Mouse (Mus musculus) retina, postnatal 1 day (tissue): Measurements from ENCODE around the gene Cbfa2t3.
"Not testable (repeated sequence)": the region's sequence is repeated elsewhere in the genome, so short reads cannot be mapped to it uniquely, and the experiment has no call there.

ENCODE experiments used
- DNase-seq: peaks from one replicate; pipeline ENCODE4 v3.0.0-alpha.2; 2012

Cbfa2t3 gene

DNA sequence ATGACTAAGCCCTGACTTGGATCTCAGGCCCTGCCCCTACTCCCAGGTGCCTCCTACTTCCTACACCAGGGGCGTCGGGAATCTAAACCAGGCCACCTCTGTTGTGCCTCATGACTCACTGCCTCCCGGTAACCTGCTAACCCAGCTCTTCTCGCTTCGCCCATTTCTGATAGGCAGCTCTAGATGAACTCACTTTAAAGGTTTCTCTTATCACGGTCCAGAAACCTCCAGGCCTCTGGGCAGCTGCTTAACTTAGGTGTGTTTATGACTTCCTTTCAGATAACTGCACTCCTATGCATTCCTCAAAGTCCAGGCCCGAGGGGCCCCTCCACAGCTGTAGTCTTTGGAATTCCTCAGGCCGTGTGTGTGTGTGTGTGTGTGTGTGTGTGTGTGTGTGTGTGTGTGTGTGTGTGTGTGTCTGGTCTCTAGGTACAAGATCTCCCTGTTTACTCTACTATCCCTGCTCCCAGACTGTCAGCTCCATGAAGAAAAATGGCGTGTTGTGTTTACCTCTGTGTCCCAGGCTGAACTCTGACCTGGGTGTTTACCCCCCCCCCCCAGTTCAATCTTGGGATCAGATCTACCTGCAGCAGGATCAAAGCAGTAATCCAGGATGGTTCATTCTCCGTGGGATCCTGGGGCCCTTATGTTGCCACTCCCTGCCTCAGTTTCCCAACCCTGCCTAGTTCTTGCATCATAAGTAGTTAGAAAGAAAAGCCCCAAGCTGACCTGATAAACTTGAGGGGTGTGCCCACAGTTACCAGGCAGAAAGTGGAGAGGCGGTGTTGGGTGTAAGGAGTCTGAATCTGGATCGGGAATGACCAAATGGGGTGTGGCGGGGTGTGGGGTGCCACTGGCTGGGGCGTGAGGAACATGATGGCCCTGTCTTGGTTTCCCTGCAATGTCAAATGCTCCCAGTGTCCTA, 62.8 kb downstream of the Cbfa2t3 start:
- no peak for DNase-seq

DNA sequence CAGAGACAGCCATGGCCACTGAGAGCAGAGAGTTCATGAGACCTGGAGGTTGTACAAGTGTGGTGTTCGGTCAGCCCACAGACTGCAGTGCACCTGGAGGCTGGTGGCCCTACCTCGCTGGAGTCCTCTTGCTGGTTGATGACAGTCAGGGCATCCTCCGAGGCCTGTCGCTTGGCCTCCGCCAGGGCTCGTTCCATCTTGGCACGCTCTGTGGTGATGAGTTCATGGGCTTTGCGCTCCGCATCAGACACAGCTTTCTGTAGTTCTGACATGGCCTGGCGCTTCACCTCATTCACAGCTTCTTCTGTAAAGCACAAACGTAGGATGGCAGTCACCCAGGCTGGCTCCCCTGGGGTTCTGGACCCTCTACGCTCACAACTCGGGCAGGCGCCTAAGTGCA, 65.7 kb downstream of the Cbfa2t3 start:
- DNase-seq: no peak

DNA sequence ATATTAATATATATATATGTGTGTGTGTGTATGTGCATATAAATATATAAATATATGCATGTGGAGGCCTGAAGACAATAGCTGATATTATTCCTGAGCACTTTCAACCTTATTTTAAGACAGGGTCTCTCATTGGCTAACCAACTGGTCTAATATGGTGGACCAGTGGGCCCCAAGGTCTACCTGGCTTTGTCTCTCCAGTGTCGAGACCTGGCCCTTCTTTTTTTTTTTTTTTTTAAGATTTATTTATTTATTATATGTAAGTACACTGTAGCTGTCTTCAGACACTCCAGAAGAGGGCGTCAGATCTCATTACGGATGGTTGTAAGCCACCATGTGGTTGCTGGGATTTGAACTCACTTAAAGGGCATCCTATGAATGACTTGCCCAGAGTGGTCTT, 66.8 kb downstream of the Cbfa2t3 start:
- DNase-seq: not testable (repeated sequence)

DNA sequence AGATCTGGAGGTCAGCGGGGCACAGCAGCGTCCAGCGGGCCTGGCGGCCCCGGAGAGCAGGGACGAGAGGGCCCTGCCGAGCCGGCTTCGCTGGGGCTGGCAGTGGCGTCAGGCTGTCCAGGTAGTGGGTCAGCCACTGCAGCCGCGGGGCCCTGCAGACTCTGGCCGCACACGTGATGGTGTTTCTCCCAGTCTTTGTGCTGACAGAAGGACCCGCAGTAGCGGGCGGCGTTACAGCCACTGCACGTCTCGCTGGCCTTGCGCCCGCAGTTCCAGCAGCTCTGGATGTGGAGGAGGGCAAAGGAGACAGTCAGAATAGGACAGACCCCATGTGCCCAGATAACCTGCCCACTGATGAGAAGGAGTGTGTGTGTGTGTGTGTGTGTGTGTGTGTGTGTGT, 68.2 kb downstream of the Cbfa2t3 start:
- peak; percentile 48 for DNase-seq

DNA sequence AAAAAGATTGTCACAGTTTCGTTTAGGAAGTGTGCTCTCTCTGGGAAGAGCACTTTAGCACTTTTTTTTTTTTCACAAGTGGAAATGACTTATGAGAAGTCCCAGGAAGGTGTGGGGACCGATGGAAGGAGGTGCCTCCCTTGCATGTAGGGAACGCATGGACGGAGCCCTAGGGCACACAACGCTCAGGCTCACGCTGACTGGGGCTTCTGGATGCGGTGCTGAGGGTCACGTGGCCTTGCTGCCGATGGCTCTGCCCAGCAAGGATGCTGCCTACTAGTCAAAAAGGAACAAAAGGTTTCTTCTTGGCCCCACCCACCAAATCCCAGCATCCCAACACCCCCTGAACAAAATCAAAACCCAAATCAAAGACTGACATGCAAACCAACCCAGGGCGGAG, 69.5 kb downstream of the Cbfa2t3 start:
- DNase-seq: peak; percentile 26

DNA sequence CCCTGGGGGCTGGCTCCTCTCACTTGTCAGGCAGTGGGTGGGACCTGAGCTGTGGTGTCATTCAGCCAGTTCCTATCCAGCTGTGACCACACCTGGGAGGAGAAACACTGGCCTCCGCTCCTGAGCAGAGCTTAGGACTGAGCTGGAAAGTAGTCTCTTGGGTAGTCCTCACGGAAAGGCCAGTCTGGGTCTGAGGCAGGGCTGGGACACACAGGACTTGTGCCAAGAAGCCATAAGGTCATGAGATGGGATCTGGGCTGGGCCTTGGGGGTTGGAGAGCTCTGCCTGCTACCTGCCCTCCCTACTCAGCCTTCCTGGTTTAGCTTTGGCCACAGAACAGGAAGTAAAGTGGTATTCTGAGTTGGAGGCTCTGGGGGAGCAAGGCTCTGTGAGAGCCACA, 72.0 kb downstream of the Cbfa2t3 start:
- DNase-seq: no peak

DNA sequence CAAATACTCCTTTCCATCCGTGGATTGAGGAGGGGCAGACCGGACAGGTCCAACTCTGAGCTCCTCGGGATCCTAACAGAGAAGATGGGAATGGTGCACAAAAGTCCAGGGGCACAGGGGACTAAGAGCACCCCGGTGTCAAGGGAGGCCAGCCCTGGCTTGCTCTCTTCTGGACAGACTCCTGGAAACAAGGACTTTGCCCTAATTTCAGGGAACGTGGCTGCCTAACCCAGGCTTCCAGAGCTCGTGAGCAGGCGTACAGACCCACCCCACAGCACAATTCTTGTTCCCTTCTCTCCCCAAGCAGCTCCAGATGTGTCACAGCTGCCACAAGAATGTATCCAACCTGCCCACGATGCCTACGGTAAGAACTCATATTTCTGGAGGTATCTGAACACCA, 73.1 kb downstream of the Cbfa2t3 start:
- no peak for DNase-seq

DNA sequence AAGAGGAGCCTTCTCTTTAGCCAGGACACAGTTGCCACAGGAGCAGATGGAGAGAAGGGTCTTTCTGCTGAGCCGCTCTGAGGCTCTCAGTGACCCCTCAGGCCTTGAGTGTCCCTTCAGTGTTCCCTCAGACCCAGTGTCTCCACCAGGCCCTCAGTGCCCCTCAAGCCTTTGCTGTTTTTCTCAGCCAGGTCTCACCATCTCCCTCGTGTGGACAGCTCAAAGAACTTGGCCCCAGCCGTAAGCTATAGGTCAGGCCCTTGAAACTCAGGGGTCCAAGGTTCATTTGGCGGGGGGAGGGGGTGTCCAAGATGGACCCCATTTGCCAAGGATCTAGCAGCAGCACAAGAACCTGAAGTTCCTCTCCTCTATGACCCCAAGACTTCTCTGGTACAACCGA, 74.3 kb downstream of the Cbfa2t3 start:
- DNase-seq: no peak

DNA sequence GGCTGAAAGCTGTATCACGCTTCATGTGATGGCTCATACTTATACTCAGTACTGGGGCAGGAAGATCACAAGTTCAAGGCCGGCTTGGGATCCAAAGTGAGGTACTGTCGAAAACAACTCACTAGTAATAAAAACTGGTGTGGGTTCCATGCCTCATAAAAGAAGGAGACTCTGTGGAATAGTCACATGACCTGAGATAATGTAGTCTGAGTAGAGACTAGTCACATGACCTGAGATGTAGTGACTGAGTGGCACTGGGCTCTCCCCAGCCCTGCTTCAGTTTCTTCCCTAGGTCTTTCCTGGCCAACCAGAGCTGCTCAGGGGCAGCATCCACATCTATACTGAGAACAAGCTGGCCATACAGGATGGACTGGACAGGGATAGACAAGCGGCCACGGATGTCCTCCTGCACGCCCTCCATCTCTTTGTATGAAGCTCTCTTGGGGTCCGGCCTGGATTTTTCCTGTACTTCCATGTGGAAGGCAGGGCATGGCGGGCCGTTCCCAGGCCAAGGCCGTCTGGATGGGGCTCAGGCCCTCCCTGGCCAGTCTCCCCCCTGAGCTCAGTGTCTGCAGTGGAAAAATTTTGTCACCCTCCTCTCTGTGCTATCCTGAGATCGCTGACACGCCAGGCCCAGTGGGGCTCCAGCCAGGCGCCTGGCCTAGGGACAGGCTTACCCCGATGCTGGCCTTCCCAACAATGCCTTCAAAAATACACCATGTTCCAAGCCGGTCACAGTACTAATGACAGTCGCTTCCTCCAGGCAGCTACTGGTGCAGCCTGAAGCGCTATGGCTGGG, 74.9 kb downstream of the Cbfa2t3 start:
- DNase-seq: no peak

DNA sequence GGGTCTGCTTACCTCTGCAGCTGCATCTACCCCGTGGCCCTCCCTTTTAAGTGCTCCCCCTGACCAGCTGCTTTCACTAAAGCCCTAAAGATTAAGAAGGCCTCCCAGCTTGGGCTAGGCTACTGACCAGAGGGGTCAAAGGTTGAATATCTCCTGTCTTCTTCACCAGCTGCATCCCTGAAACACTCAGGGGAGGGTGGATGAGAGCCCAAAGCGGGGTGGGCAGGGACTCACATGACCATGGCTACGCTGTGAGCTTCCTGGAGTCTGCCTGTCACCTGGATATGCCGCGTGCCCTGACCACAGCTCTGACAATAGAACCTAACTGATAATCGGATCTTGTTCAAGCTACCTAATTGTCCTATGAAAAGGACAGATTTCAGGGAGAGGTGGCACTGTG, 76.2 kb downstream of the Cbfa2t3 start, which contains the start of gene Pabpn1l:
Pabpn1l (minus strand) TSS at position 13 of the 400 bp plus-strand sequence.
- no peak for DNase-seq

DNA sequence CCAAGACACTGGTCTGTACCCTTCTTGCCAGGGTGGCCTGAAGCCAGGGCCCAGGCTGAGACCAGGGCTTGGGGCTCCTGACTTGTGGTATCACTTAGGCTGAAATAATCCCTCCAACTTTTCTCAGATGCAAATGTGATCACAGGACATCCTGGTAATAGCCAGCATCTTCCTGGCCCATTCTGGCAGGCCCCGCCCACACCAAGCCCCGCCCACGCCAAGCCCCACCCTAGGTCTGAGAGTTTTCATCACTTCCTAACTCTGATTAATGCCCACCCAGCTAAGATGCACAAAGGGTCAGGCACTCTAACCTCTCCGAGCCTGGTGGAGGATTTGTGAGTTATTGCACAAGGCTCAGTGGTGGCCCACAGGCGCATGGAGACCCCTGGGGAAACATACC, 78.5 kb downstream of the Cbfa2t3 start:
- no peak for DNase-seq

DNA sequence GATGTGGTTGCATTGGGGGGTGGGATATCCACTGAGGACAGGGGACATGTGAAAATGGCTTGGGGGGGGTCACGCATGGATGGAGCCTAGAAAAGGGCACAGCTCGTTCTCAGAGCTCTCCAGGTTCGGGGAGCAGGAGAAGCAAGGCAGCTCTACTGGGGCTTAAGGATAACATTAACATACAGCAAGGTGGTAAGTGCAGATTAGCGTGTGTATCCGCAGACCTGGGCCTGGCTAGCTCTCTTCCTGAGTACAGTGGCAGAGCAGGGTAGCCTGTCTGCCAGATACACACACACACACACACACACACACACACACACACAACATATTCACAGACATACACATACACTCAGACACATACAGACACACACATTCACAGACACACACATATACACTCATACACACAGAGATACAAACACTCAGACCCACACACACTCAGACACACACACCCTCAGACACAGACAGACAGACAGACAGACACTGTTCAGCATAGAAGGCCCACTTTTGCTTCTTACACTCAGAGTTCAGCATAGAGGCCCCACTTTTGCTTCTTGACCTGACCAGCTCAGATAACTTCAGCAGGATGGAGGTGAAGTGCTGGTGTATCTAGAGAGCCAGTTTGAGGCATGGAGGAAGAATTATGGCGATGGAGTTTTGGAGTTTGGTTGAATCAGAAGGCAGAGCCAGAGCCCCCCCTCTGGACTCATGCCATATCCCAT, 80.1 kb downstream of the Cbfa2t3 start:
- DNase-seq: no peak

DNA sequence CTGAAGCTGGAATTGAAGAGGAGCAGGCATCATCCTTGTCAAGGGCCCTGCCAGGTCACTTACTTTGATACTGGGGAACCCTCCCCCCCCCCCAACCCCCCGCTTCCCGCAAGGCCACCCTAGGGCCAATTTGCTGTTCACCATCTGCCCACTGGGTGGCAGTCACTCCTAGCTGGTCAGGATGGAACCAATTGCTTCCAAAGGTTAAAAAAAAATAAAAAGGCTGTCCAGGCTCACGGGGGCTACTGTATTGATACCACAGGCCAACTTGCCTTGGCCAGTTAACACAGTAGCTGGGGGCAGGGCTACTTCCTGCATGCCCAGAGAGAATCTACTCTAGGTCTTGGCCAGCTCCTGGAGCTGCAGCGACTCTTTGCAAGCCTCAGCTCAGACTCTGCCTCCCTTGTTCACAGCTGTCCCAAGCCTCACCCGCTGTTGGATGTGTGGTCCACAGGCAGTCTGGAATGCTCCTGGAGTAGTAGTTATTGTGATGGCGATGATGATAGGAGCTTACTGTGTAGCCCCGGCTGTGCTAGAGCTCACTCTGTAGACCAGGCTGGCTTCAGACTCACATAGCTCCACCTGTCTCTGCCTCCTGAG, 80.9 kb downstream of the Cbfa2t3 start:
- peak; percentile 88 for DNase-seq

DNA sequence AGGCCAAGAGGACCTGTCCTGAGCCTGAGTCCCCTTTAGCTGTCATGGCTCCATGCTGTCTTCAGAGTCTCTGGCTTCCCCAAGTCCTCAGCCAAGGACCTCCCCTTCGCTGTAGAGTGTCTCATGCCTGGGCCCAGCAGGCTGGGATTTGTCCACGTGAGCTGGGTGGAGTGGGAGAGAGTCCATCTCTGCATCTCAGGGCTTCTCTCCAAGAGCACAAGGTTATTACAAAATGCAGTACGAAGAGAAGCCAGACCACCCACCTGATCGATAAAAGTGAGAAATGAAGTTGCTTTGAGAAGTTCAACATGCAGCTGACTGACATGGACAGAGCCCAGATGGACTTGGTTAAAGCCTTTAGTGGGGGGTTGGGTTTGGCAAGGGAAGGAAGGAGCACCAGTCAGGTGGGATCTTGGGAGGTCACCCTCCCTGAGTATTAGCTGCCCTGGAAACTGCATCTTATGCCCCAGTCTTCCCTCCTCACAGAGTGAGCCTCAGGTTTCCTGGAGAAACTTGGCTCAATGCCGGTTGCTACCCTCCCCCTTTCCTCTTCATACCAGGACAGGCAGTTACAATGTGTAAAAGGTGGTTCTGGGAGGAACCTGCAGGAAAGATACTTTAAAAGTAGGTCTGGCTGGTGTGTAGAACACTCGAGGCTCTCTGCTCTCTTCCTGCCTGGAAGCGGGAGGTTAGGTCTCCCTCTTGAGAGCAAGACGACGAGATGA, 82.6 kb downstream of the Cbfa2t3 start:
- DNase-seq: no peak

DNA sequence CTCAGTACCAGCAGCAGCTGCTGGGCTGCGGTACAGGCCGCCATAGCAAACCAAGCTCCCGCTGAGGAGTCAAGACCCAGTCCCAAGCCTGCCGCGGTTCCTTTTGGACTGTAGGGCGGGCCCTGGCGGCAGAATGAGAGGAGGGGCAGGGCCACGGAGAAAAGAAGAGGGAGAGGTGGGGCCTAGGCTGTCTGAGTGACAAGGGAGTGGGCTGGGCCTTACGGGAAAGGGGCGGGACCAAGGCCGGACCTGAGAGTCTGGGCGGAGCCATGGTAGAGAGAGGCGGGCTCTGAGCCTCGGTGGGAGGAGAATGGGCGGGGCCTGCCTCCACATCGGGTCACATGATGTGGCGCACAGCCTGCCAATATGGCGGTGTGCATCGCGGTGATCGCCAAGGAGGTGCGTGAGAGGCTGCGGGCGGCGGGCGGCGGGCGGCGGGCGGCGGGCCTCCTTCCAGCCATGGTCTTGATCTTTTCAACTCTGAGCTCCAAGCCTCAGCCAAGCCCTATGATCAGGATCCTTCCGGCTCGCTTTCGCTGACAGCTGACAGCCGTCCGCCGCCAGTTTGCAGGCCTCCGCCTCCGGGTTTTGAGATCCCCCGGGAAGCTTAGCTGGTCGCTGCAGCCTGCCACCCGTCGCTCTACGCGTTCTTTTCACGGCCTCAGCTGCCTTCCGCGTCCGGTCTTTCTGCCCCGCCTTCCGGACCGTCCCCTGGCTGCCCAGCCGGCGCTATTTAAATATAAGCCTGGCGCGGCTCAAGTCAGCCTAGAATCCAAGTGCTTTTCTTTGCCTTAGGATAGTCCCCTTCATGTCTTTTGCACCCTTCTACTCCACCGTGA, 87.4 kb downstream of the Cbfa2t3 start, which contains the start of the genes Galns and Trappc2l:
Galns (minus strand) TSS at position 169 of the 839 bp plus-strand sequence.
Trappc2l (plus strand) TSS at position 346 of the 839 bp plus-strand sequence.
- DNase-seq: peak; percentile 98

DNA sequence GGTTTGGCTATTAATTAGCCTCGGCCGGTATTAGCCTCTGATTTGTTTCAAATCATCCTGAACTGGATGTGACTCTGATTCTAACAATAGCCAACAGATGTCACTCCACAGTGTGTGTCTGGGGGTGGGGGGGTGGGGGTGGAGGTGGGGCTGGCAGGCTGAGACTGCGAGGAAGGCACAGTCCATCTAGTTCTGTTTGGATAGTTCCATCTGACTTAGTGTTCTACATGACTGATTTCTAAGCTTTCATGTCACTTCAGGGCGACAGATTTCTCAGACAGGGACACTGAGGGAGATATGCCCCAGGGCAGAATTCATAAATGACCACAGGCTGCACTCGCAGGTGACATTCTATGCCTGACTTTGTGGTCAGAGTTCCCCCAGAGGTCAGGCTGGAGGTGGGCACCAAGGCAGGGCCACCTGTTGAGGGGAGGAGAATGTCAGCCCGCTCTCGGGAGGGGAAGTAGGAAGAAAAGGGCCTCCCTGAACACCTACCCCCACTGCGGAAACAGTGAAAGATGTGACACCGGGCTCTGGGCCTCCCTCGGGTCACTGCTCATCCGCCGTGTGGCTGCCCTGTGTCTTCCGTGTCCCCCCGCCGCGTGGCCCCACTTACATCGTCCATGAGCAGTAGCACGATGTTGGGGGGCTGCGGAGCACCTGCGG, 88.2 kb downstream of the Cbfa2t3 start:
- DNase-seq: peak; percentile 69

DNA sequence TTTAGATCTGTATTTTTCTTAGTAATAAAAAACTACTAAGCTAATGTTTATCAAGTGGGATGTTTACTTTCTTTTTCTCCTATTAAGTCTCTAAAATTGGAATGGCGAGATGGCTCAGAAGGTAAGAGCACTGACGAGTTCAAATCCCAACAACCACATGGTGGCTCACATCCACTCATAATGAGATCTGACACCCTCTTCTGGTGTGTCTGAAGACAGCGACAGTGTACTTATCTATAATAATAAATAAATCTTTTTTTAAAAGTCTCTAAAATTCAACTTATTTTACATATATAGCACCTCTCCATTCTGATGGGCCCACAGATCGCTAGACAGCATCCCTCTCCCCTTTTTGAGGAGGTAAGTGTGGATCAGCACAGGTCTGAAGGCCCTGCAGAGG, 88.7 kb downstream of the Cbfa2t3 start:
- DNase-seq: no peak

DNA sequence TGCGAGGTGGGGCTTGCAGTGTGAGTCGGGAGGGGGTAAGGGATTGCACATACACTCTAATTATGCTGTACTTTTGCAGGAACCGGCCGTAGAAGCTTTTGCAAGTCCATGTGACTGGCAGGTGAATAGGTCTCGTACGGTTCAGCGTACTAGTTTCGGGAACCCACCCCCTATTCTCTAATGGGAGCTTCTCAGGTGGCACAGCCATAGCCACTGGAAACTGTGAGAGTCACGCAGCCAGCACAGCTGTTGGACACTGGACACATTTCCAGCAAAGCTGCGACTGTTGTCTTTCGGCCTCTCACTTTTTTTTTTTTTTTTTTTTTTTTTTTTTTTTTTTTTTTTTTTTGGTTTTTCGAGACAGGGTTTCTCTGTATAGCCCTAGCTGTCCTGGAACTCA, 92.1 kb downstream of the Cbfa2t3 start:
- no peak for DNase-seq

DNA sequence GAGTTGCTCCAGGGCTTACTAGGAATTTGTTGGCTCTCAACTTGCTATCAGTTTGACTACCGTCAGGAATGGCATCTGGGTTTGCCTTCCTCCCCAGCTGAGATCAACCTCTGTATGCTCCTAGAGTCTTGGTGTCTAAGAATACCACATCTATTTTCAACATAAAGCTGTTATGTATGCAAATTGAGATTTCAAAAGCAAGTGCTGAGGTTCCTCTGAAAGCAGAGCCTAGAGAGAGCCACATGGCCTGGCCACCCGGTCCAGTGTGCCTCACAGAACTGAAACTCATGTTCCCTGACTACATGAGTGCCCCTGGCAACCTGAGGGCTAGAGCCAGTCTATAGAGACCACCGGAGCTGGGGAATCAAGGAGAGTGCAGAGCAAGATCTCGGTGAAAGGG, 93.5 kb downstream of the Cbfa2t3 start:
- no peak for DNase-seq

DNA sequence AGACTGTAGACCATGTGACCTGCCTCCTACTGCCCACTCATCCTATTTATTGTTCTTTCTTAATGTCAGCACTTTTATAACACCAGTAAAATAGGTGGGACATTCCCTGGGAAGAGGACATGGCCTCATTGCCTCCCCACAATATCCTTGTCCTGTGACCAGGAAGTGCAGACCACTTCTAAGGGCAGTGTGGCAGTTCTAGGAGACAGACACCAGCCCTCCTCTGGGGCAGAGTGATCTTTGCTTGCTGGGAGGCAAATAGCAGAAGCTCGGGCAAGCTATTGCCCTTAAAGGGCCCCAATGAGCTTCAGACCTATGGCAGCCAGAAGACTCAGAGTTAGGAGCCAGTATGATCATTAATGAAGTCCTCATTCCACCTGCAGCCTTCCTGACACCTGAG, 94.3 kb downstream of the Cbfa2t3 start:
- DNase-seq: no peak
